Mouse (Mus musculus): ENCODE results near the gene Otop2. TPM values are rescaled to one million over a fixed set of nuclear protein-coding genes. Genes with fewer than 3 reads are reported as not detected.

Otop2 gene
- polyA plus RNA-seq, 2 experiments = not detected

- TF ChIP-seq CTCF (IDR thresholded peaks at IDR 0.05; ENCODE audit: low read depth) = no peak
- no peak for TF ChIP-seq EP300 (IDR thresholded peaks at IDR 0.05; ENCODE audit: low read depth)
- DNase-seq (ENCODE audit: low read depth in 3 of 3, low spot score in 3 of 3) = no peak
- H3K4me3 ChIP-seq (ENCODE audit: insufficient read depth in 1 of 2, low read depth in 2 of 2, low read length in 2 of 2) = no peak overlapping the region
Observed at GRCm38 (mm10) chr11:115371354-115371753, 64.4 kb downstream of the Otop2 start.

GRCm38 (mm10) chr11:115372015-115372414, 65.1 kb downstream of the Otop2 start:
- no peaks in the 10 kb centered on the region for H3K9me3 ChIP-seq (ENCODE audit: control insufficient read depth, low read length)
- no peak overlapping the region for H3K4me3 ChIP-seq (ENCODE audit: insufficient read depth in 1 of 2, low read depth in 2 of 2, low read length in 2 of 2)
- H3K4me1 ChIP-seq (replicated peaks; ENCODE audit: control insufficient read depth in 2 of 2, insufficient read depth in 2 of 2, low read length in 1 of 2) = peaks cover 0 to 2% of the 10 kb centered on the region in 2 experiments; a peak in 1 of 4 replicates
- TF ChIP-seq CTCF (IDR thresholded peaks at IDR 0.05; ENCODE audit: low read depth) (no peak), EP300 (IDR thresholded peaks at IDR 0.05; ENCODE audit: low read depth) (no peak)
- no peaks in the 10 kb centered on the region for H3K36me3 ChIP-seq (replicated peaks; ENCODE audit: control insufficient read depth, insufficient read depth, low read depth)
- DNase-seq (ENCODE audit: low read depth in 3 of 3, low spot score in 3 of 3) = no peak
- no peak overlapping the region for H3K27ac ChIP-seq
- ATAC-seq (ENCODE audit: insufficient read depth) = no peak
- 33% methylated on average over 1 of the region's 1 CpGs for WGBS (ENCODE audit: insufficient replicate concordance)
- no peak overlapping the region for H3K9ac ChIP-seq (replicated peaks)
- peaks cover 37% of the 10 kb centered on the region for H3K27me3 ChIP-seq (ENCODE audit: control insufficient read depth, insufficient read depth, low read length)
- H3K4me2 ChIP-seq (ENCODE audit: low read depth) = no peak overlapping the region

More at GRCm38 (mm10) chr11:115371354-115371753, 64.4 kb downstream of the Otop2 start:
- H3K27ac ChIP-seq = no peak overlapping the region
- peaks cover 0 to 2% of the 10 kb centered on the region in 2 experiments; a peak in 1 of 4 replicates for H3K4me1 ChIP-seq (replicated peaks; ENCODE audit: control insufficient read depth in 2 of 2, insufficient read depth in 2 of 2, low read length in 1 of 2)
- no peak overlapping the region for H3K4me2 ChIP-seq (ENCODE audit: low read depth)
- WGBS (ENCODE audit: insufficient replicate concordance) = 57% methylated on average over 8 of the region's 8 CpGs
- peaks cover 44% of the 10 kb centered on the region for H3K27me3 ChIP-seq (ENCODE audit: control insufficient read depth, insufficient read depth, low read length)
- no peaks in the 10 kb centered on the region for H3K9me3 ChIP-seq (ENCODE audit: control insufficient read depth, low read length)
- no peaks in the 10 kb centered on the region for H3K36me3 ChIP-seq (replicated peaks; ENCODE audit: control insufficient read depth, insufficient read depth, low read depth)
- H3K9ac ChIP-seq (replicated peaks) = no peak overlapping the region
- ATAC-seq (ENCODE audit: insufficient read depth) = no peak

GRCm38 (mm10) chr11:115372737-115373136, 65.8 kb downstream of the Otop2 start:
- no peak overlapping the region for H3K4me3 ChIP-seq (ENCODE audit: insufficient read depth in 1 of 2, low read depth in 2 of 2, low read length in 2 of 2)
- no peak overlapping the region for H3K4me2 ChIP-seq (ENCODE audit: low read depth)
- H3K4me1 ChIP-seq (replicated peaks; ENCODE audit: control insufficient read depth in 2 of 2, insufficient read depth in 2 of 2, low read length in 1 of 2) = peaks cover 0 to under 1% of the 10 kb centered on the region in 2 experiments; a peak in 1 of 4 replicates
- no peak overlapping the region for H3K27ac ChIP-seq
- no peak overlapping the region for H3K9ac ChIP-seq (replicated peaks)
- no peaks in the 10 kb centered on the region for H3K36me3 ChIP-seq (replicated peaks; ENCODE audit: control insufficient read depth, insufficient read depth, low read depth)
- WGBS (ENCODE audit: insufficient replicate concordance) = 29% methylated on average over 2 of the region's 2 CpGs
- TF ChIP-seq CTCF (IDR thresholded peaks at IDR 0.05; ENCODE audit: low read depth) = no peak
- no peak for TF ChIP-seq EP300 (IDR thresholded peaks at IDR 0.05; ENCODE audit: low read depth)
- H3K9me3 ChIP-seq (ENCODE audit: control insufficient read depth, low read length) = no peaks in the 10 kb centered on the region
- ATAC-seq (ENCODE audit: insufficient read depth) (no peak), DNase-seq (ENCODE audit: low read depth in 3 of 3, low spot score in 3 of 3) (no peak)
- peaks cover 32% of the 10 kb centered on the region for H3K27me3 ChIP-seq (ENCODE audit: control insufficient read depth, insufficient read depth, low read length)

- Histone ChIP-seq H3K27me3 (ENCODE audit: control insufficient read depth, insufficient read depth, low read length) (peaks cover 24% of the 10 kb centered on the region), H3K4me3 (ENCODE audit: insufficient read depth in 1 of 2, low read depth in 2 of 2, low read length in 2 of 2) (no peak overlapping the region), H3K9me3 (ENCODE audit: control insufficient read depth, low read length) (no peaks in the 10 kb centered on the region), H3K4me2 (ENCODE audit: low read depth) (peak overlapping the region; percentile 50), H3K27ac (no peak overlapping the region), H3K9ac (replicated peaks) (no peak overlapping the region), H3K36me3 (replicated peaks; ENCODE audit: control insufficient read depth, insufficient read depth, low read depth) (no peaks in the 10 kb centered on the region), H3K4me1 (replicated peaks; ENCODE audit: control insufficient read depth in 2 of 2, insufficient read depth in 2 of 2, low read length in 1 of 2) (no peaks in the 10 kb centered on the region)
- DNase-seq (ENCODE audit: low read depth in 3 of 3, low spot score in 3 of 3) = no peak
- 3% methylated on average over 30 of the region's 30 CpGs for WGBS (ENCODE audit: insufficient replicate concordance)
- ATAC-seq (ENCODE audit: insufficient read depth) = no peak
- TF ChIP-seq EP300 (IDR thresholded peaks at IDR 0.05; ENCODE audit: low read depth) (no peak), CTCF (IDR thresholded peaks at IDR 0.05; ENCODE audit: low read depth) (no peak)
Observed at GRCm38 (mm10) chr11:115373805-115374694, 67.1 kb downstream of the Otop2 start.

- Histone ChIP-seq H3K27me3 (ENCODE audit: control insufficient read depth, insufficient read depth, low read length) (peaks cover 24% of the 10 kb centered on the region), H3K9me3 (ENCODE audit: control insufficient read depth, low read length) (no peaks in the 10 kb centered on the region), H3K27ac (no peak overlapping the region), H3K9ac (replicated peaks) (no peak overlapping the region), H3K36me3 (replicated peaks; ENCODE audit: control insufficient read depth, insufficient read depth, low read depth) (no peaks in the 10 kb centered on the region), H3K4me1 (replicated peaks; ENCODE audit: control insufficient read depth in 2 of 2, insufficient read depth in 2 of 2, low read length in 1 of 2) (no peaks in the 10 kb centered on the region), H3K4me2 (ENCODE audit: low read depth) (no peak overlapping the region), H3K4me3 (ENCODE audit: insufficient read depth in 1 of 2, low read depth in 2 of 2, low read length in 2 of 2) (no peak overlapping the region)
- WGBS (ENCODE audit: insufficient replicate concordance) = 41% methylated on average over 12 of the region's 12 CpGs
- ATAC-seq (ENCODE audit: insufficient read depth) = no peak
- no peak for TF ChIP-seq CTCF (IDR thresholded peaks at IDR 0.05; ENCODE audit: low read depth)
- TF ChIP-seq EP300 (IDR thresholded peaks at IDR 0.05; ENCODE audit: low read depth) = no peak
- no peak for DNase-seq (ENCODE audit: low read depth in 3 of 3, low spot score in 3 of 3)
Observed at GRCm38 (mm10) chr11:115374695-115375425, 67.9 kb downstream of the Otop2 start.
